Mouse (Mus musculus) MEL (cell line): ENCODE data around the gene Dgcr2. TPM values are rescaled to one million over a fixed set of nuclear protein-coding genes. Genes with fewer than 3 reads are reported as not detected.

Experiments used
- DNase-seq: peaks from one replicate; pipeline ENCODE4 v3.0.0; 2011; ENCODE audit warnings: low read depth, low spot score
- H3K27ac ChIP-seq: 2 replicates; pipeline ENCODE4 v1.5.1; 2012; ENCODE audit warnings: low read depth, mild to moderate bottlenecking, control low read depth, low read length, moderate library complexity; ENCODE audit not compliant: control insufficient read depth
- H3K27me3 ChIP-seq, 2 experiments: fragments of 150-350 bp in 1 of 2; sonication (generic) in 1 of 2; 2 replicates each; pipeline ENCODE4 v1.6.1; 2012; ENCODE audit warnings: low read length in 2 of 2, mild to moderate bottlenecking in 2 of 2, improper control_type of control experiment in 1 of 2, moderate library complexity in 1 of 2; ENCODE audit not compliant: insufficient read depth in 2 of 2, control insufficient read depth in 1 of 2
- H3K36me3 ChIP-seq, 2 experiments: 2 replicates each; pipeline ENCODE4 v1.6.1; 2012 to 2014; ENCODE audit warnings: low read length in 2 of 2, improper control_type of control experiment in 1 of 2, inconsistent platforms in 1 of 2, mild to moderate bottlenecking in 1 of 2; ENCODE audit not compliant: insufficient read depth in 2 of 2, control insufficient read depth in 1 of 2
- H3K4me1 ChIP-seq, 2 experiments: fragments of 150-350 bp in 1 of 2; sonication (generic) in 1 of 2; 2 replicates each; pipeline ENCODE4 v1.6.1; 2012; ENCODE audit warnings: low read length in 2 of 2, improper control_type of control experiment in 1 of 2, mild to moderate bottlenecking in 1 of 2; ENCODE audit not compliant: insufficient read depth in 2 of 2, control insufficient read depth in 1 of 2
- H3K4me3 ChIP-seq, 2 experiments: fragments of 150-350 bp in 1 of 2; sonication (generic) in 1 of 2; 2 replicates each; pipeline ENCODE4 v1.5.1; 2012; ENCODE audit warnings: low read depth in 2 of 2, low read length in 2 of 2, mild to moderate bottlenecking in 2 of 2, moderate library complexity in 2 of 2, control low read depth in 1 of 2, improper control_type of control experiment in 1 of 2; ENCODE audit not compliant: control insufficient read depth in 1 of 2, insufficient read depth in 1 of 2
- H3K79me2 ChIP-seq: 2 replicates; pipeline ENCODE4 v1.6.1; 2012; ENCODE audit warnings: mild to moderate bottlenecking, low read length, moderate library complexity; ENCODE audit not compliant: control insufficient read depth, poor library complexity, insufficient read depth
- H3K9ac ChIP-seq: 2 replicates; pipeline ENCODE4 v1.6.1; 2012; ENCODE audit warnings: low read depth, mild to moderate bottlenecking, control low read depth, low read length, moderate library complexity; ENCODE audit not compliant: control insufficient read depth, poor library complexity, severe bottlenecking
- H3K9me3 ChIP-seq: fragments of 150-350 bp; sonication (generic); replicated peaks from 2 replicates; pipeline ENCODE4 v1.6.1; 2012; ENCODE audit warnings: mild to moderate bottlenecking, low read length, improper control_type of control experiment, moderate library complexity; ENCODE audit not compliant: insufficient read depth
- BHLHE40 ChIP-seq: IDR thresholded peaks from 2 replicates; pipeline ENCODE4 v1.6.1; 2012; ENCODE audit warnings: low read depth, mild to moderate bottlenecking, inconsistent platforms, low read length, improper control_type of control experiment, borderline replicate concordance
- CHD1 ChIP-seq: IDR thresholded peaks from 2 replicates; pipeline ENCODE4 v1.6.1; 2012; ENCODE audit warnings: low read depth, mild to moderate bottlenecking, inconsistent platforms, low read length, improper control_type of control experiment
- CHD2 ChIP-seq: IDR thresholded peaks from 2 replicates; pipeline ENCODE4 v1.6.1; 2011; ENCODE audit warnings: low read length, improper control_type of control experiment
- E2F4 ChIP-seq: IDR thresholded peaks from 2 replicates; pipeline ENCODE4 v1.6.1; 2011; ENCODE audit warnings: low read depth, low read length, improper control_type of control experiment, borderline replicate concordance
- EP300 ChIP-seq, 2 experiments: IDR thresholded peaks; 2 replicates each; pipeline ENCODE4 v1.6.1; 2011; ENCODE audit warnings: improper control_type of control experiment in 2 of 2, low read length in 2 of 2, low read depth in 1 of 2, mild to moderate bottlenecking in 1 of 2
- HCFC1 ChIP-seq: IDR thresholded peaks from 2 replicates; pipeline ENCODE4 v1.6.1; 2012; ENCODE audit warnings: low read depth, mild to moderate bottlenecking, inconsistent platforms, low read length, improper control_type of control experiment, moderate library complexity
- JUND ChIP-seq: IDR thresholded peaks from 2 replicates; pipeline ENCODE4 v1.6.1; 2011; ENCODE audit warnings: low read depth, mild to moderate bottlenecking, improper control_type of control experiment, low read length
- KAT2A ChIP-seq: conservative IDR thresholded peaks from 2 replicates; pipeline ENCODE4 v1.6.1; 2012; ENCODE audit warnings: low read depth, low read length, improper control_type of control experiment, inconsistent platforms
- MAZ ChIP-seq: IDR thresholded peaks from 2 replicates; pipeline ENCODE4 v1.6.1; 2012; ENCODE audit warnings: low read depth, mild to moderate bottlenecking, inconsistent platforms, low read length, improper control_type of control experiment
- MEF2A ChIP-seq: IDR thresholded peaks from 2 replicates; pipeline ENCODE4 v1.6.1; 2014; ENCODE audit warnings: low read depth, mild to moderate bottlenecking, inconsistent platforms, low read length, improper control_type of control experiment; ENCODE audit not compliant: poor library complexity, insufficient replicate concordance, severe bottlenecking; ENCODE audit errors: extremely low read depth
- MXI1 ChIP-seq: IDR thresholded peaks from 2 replicates; pipeline ENCODE4 v1.6.1; 2011; ENCODE audit warnings: mild to moderate bottlenecking, low read depth, low read length, improper control_type of control experiment
- NELFE ChIP-seq: IDR thresholded peaks from 2 replicates; pipeline ENCODE4 v1.6.1; 2011; ENCODE audit warnings: low read depth, low read length, improper control_type of control experiment
- NRF1 ChIP-seq: IDR thresholded peaks from 2 replicates; pipeline ENCODE4 v1.6.1; 2014; ENCODE audit warnings: low read depth, mild to moderate bottlenecking, inconsistent platforms, low read length, improper control_type of control experiment, moderate library complexity; ENCODE audit not compliant: poor library complexity, insufficient read depth, severe bottlenecking
- POLR2A ChIP-seq, 2 experiments: IDR thresholded peaks; 2 replicates each; pipeline ENCODE4 v1.6.1; 2011 to 2012; ENCODE audit warnings: low read length in 2 of 2, mild to moderate bottlenecking in 2 of 2, control low read depth in 1 of 2, improper control_type of control experiment in 1 of 2, low read depth in 1 of 2, moderate library complexity in 1 of 2; ENCODE audit not compliant: control insufficient read depth in 1 of 2, insufficient read depth in 1 of 2, poor library complexity in 1 of 2
- POLR2AphosphoS5 ChIP-seq: IDR thresholded peaks from 2 replicates; pipeline ENCODE4 v1.6.1; 2012; ENCODE audit warnings: low read depth, borderline replicate concordance, mild to moderate bottlenecking, inconsistent platforms, low read length, moderate library complexity, mixed read lengths
- RAD21 ChIP-seq: IDR thresholded peaks from 2 replicates; pipeline ENCODE4 v1.6.1; 2011; ENCODE audit warnings: mild to moderate bottlenecking, low read depth, low read length, improper control_type of control experiment
- SIN3A ChIP-seq: IDR thresholded peaks from 2 replicates; pipeline ENCODE4 v1.6.1; 2012; ENCODE audit warnings: low read length, improper control_type of control experiment, inconsistent platforms
- SMC3 ChIP-seq: IDR thresholded peaks from 2 replicates; pipeline ENCODE4 v1.6.1; 2011; ENCODE audit warnings: low read depth, low read length, improper control_type of control experiment
- TAL1 ChIP-seq: IDR thresholded peaks from 2 replicates; pipeline ENCODE4 v1.6.1; 2012; ENCODE audit warnings: mild to moderate bottlenecking, inconsistent platforms, low read length, moderate library complexity, mixed read lengths
- TBP ChIP-seq: IDR thresholded peaks from 2 replicates; pipeline ENCODE4 v1.8.0; 2011; ENCODE audit warnings: low read depth, low read length, improper control_type of control experiment
- UBTF ChIP-seq: IDR thresholded peaks from 2 replicates; pipeline ENCODE4 v1.6.1; 2012; ENCODE audit warnings: low read depth, mild to moderate bottlenecking, inconsistent platforms, low read length, improper control_type of control experiment, moderate library complexity, borderline replicate concordance; ENCODE audit not compliant: insufficient read depth
- USF1 ChIP-seq: IDR thresholded peaks from 2 replicates; pipeline ENCODE4 v1.6.1; 2014; ENCODE audit warnings: low read depth, mild to moderate bottlenecking, inconsistent platforms, low read length, improper control_type of control experiment, moderate library complexity
- USF2 ChIP-seq, 2 experiments: IDR thresholded peaks; 2 replicates each; pipeline ENCODE4 v1.6.1; 2011 to 2012; ENCODE audit warnings: improper control_type of control experiment in 2 of 2, low read length in 2 of 2, borderline replicate concordance in 1 of 2, inconsistent platforms in 1 of 2, low read depth in 1 of 2, mild to moderate bottlenecking in 1 of 2; ENCODE audit not compliant: insufficient read depth in 1 of 2
- ZKSCAN1 ChIP-seq: IDR thresholded peaks from 2 replicates; pipeline ENCODE4 v1.6.1; 2012; ENCODE audit warnings: low read depth, mild to moderate bottlenecking, inconsistent platforms, low read length, improper control_type of control experiment, moderate library complexity
- ZNF384 ChIP-seq: IDR thresholded peaks from 2 replicates; pipeline ENCODE4 v1.6.1; 2012; ENCODE audit warnings: low read depth, mild to moderate bottlenecking, inconsistent platforms, low read length, improper control_type of control experiment
- polyA plus RNA-seq, 2 experiments: library from polyadenylated mRNA; stranded (reverse) in 1 of 2; unstranded in 1 of 2; fragments of >175 nt in 1 of 2; fragments of >200 nt in 1 of 2; gene quantifications; 2 replicates each; pipeline versions ENCODE4 v1.2.1 to v1.2.4; 2012; ENCODE audit warnings: low replicate concordance in 2 of 2, low read depth in 1 of 2; ENCODE audit not compliant: insufficient read length in 2 of 2, insufficient read depth in 1 of 2, missing spikeins in 1 of 2
- total RNA-seq: library from RNA; depleted of rRNA; stranded (reverse); fragments of 300-350 nt; gene quantifications from 2 replicates; pipeline ENCODE4 v1.2.3, GENCODE M21; 2012

Gene Dgcr2
- total and polyA plus RNA-seq, 3 experiments: 37.1 to 53.7 TPM; not detected in 1

DNA sequence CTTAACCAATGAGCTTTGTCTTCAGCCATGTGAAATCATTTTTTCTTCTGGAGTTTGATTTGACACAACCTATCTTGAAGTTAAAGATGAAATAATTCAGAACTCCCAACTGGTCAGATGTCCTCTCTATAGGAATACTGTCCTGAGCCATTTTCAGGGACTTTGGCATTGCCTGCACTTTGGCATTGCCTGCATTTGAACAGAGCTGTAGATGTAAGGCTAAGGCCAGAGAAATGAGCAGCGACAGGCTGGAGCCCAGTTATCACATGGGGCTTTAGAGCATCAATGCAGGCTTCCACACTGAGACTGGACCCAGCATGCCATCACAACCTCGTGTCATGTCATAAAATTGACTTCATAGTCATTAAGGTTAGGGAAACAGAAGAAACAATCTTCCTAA is 45.1 kb downstream of the Dgcr2 start:
- Histone ChIP-seq H3K9ac (no peak overlapping the region), H3K4me3 (no peak overlapping the region), H3K9me3 (no peaks in the 10 kb centered on the region), H3K27ac (no peak overlapping the region), H3K27me3 (no peaks in the 10 kb centered on the region), H3K79me2 (no peaks in the 10 kb centered on the region), H3K4me1 (peaks cover 2 to 6% of the 10 kb centered on the region in 2 experiments; a peak in 3 of 4 replicates), H3K36me3 (peaks cover 6 to 17% of the 10 kb centered on the region in 2 experiments)
- no peak for DNase-seq
- no peak for TF ChIP-seq RAD21
- no peak for TF ChIP-seq TBP
- TF ChIP-seq SIN3A: no peak
- no peak for TF ChIP-seq EP300 (IDR thresholded peaks at IDR 0.05; ENCODE audit: low read depth in 1 of 2, low read length in 2 of 2)
- TF ChIP-seq MAZ: no peak
- TF ChIP-seq KAT2A: no peak
- TF ChIP-seq USF2 (IDR thresholded peaks at IDR 0.05; ENCODE audit: borderline replicate concordance in 1 of 2, insufficient read depth in 1 of 2, low read depth in 1 of 2, low read length in 2 of 2): no peak
- no peak for TF ChIP-seq UBTF
- no peak for TF ChIP-seq HCFC1
- no peak for TF ChIP-seq TAL1
- TF ChIP-seq USF1: no peak
- TF ChIP-seq SMC3: no peak
- TF ChIP-seq NRF1: no peak
- no peak for TF ChIP-seq JUND
- TF ChIP-seq ZKSCAN1: no peak
- no peak for TF ChIP-seq E2F4
- TF ChIP-seq POLR2A (IDR thresholded peaks at IDR 0.05; ENCODE audit: control insufficient read depth in 1 of 2, insufficient read depth in 1 of 2, low read depth in 1 of 2, low read length in 2 of 2, poor library complexity in 1 of 2): no peak
- no peak for TF ChIP-seq CHD1

DNA sequence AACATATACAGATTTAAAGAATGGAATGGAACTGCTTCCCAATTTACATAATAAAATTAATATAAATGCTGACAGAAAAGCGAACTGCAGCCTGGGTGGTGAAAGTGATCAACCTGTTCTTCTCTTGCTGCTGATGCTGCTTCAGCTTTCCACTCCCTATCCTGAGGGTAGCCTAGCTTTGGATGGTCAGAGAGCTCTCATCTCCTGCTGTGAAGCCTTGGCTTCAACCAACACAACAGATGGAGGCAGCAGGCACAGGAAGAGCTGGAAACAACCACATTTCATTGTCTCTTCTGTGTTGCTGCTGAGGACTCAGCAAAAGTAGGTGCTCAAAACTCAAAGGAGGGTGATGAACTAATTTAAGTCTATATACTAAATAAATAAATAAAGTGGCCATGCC is 46.5 kb downstream of the Dgcr2 start:
- Histone ChIP-seq H3K4me1 (peaks cover 2 to 6% of the 10 kb centered on the region in 2 experiments; a peak in 3 of 4 replicates), H3K9ac (no peak overlapping the region), H3K9me3 (no peaks in the 10 kb centered on the region), H3K4me3 (no peak overlapping the region), H3K79me2 (no peaks in the 10 kb centered on the region), H3K27ac (no peak overlapping the region), H3K27me3 (no peaks in the 10 kb centered on the region), H3K36me3 (peaks cover 8 to 13% of the 10 kb centered on the region in 2 experiments)
- no peak for TF ChIP-seq MXI1
- no peak for TF ChIP-seq BHLHE40
- no peak for TF ChIP-seq USF1
- no peak for TF ChIP-seq POLR2AphosphoS5
- TF ChIP-seq NELFE: no peak
- no peak for TF ChIP-seq CHD1
- TF ChIP-seq TBP: no peak
- TF ChIP-seq USF2 (IDR thresholded peaks at IDR 0.05; ENCODE audit: borderline replicate concordance in 1 of 2, insufficient read depth in 1 of 2, low read depth in 1 of 2, low read length in 2 of 2): no peak
- no peak for TF ChIP-seq KAT2A
- no peak for TF ChIP-seq CHD2
- no peak for TF ChIP-seq MEF2A
- TF ChIP-seq ZKSCAN1: no peak
- no peak for TF ChIP-seq ZNF384
- TF ChIP-seq HCFC1: no peak
- DNase-seq: no peak
